Mouse (Mus musculus) limb, embryonic 11.5 days (tissue): ENCODE measurements around the gene Amer2. TPM values are rescaled to one million over a fixed set of nuclear protein-coding genes. Genes with fewer than 3 reads are reported as not detected.

Source experiments
- ATAC-seq: fragments of 200-750 bp; cut with Nextera tagmentation; 2 replicates; pipeline ENCODE4 v1.8.0; 2017; ENCODE audit warnings: low read depth; ENCODE audit not compliant: insufficient number of reproducible peaks, low FRiP score, low TSS enrichment
- DNase-seq: peaks from one replicate; pipeline ENCODE4 v3.0.0-alpha.2; 2015; ENCODE audit warnings: low spot score
- H3K27ac ChIP-seq: fragments of 300-500 bp; sonication (generic); replicated peaks from 2 replicates; pipeline ENCODE4 v1.5.1; 2014; ENCODE audit warnings: low read depth, mild to moderate bottlenecking, low read length
- H3K27me3 ChIP-seq: fragments of 300-500 bp; sonication (generic); 2 replicates; pipeline ENCODE4 v1.6.1; 2014; ENCODE audit warnings: mild to moderate bottlenecking, low read length, mixed read lengths; ENCODE audit not compliant: control insufficient read depth, insufficient read depth
- H3K36me3 ChIP-seq: fragments of 300-500 bp; sonication (generic); 2 replicates; pipeline ENCODE4 v1.6.1; 2014; ENCODE audit warnings: mild to moderate bottlenecking, low read length, moderate library complexity, mixed read lengths; ENCODE audit not compliant: control insufficient read depth, insufficient read depth
- H3K4me1 ChIP-seq: fragments of 300-500 bp; sonication (generic); 2 replicates; pipeline ENCODE4 v1.6.1; 2014; ENCODE audit warnings: low read length, mixed read lengths; ENCODE audit not compliant: control insufficient read depth, insufficient read depth
- H3K4me2 ChIP-seq: fragments of 300-500 bp; sonication (generic); 2 replicates; pipeline ENCODE4 v1.6.1; 2014; ENCODE audit warnings: low read depth, mild to moderate bottlenecking, moderate library complexity; ENCODE audit not compliant: severe bottlenecking
- H3K4me3 ChIP-seq: fragments of 300-500 bp; sonication (generic); 2 replicates; pipeline ENCODE4 v1.5.1; 2014; ENCODE audit warnings: low read depth, low read length
- H3K9ac ChIP-seq: fragments of 300-500 bp; sonication (generic); 2 replicates; pipeline ENCODE4 v1.6.1; 2014; ENCODE audit warnings: mild to moderate bottlenecking, low read length
- H3K9me3 ChIP-seq: fragments of 300-500 bp; sonication (generic); 2 replicates; pipeline ENCODE4 v1.6.1; 2016; ENCODE audit warnings: low read length; ENCODE audit not compliant: control insufficient read depth
- WGBS: fragments of 180-500 bp; shearing (Covaris S2); extraction: QIAGEN DNeasy Blood & Tissue Kit; methylation state at CpG from one replicate; pipeline ENCODE4 v1.1.7; 2014; 5-methylcytosine and 5-hydroxymethylcytosine counted together
- polyA plus RNA-seq: library from polyadenylated mRNA; unstranded; fragments of >200 nt; fragmentation: Nextera tagmentation; extraction: Ambion mirVana; gene quantifications from 2 replicates; pipeline ENCODE4 v1.2.1, GENCODE M21; 2014

Gene Amer2
- polyA plus RNA-seq, 1 experiment from 2014 or later = 3.3 TPM

GRCm38 (mm10) chr14:60422920-60423319 is 49.9 kb downstream of the Amer2 start:
- Histone ChIP-seq H3K9ac (no peak overlapping the region), H3K36me3 (no peaks in the 10 kb centered on the region), H3K4me1 (0 out of 2 replicates have a peak, but pooled peaks cover 1% of the 10 kb centered on the region), H3K4me2 (no peak overlapping the region), H3K9me3 (no peaks in the 10 kb centered on the region), H3K4me3 (no peak overlapping the region), H3K27me3 (no peaks in the 10 kb centered on the region), H3K27ac (no peak overlapping the region)
- ATAC-seq (no peak), DNase-seq (no peak)
- WGBS = 89% methylated on average over 2 of the region's 2 CpGs

- 28% methylated on average over 3 of the region's 3 CpGs for WGBS
- Histone ChIP-seq H3K9me3 (no peaks in the 10 kb centered on the region), H3K4me3 (no peak overlapping the region), H3K4me2 (no peak overlapping the region), H3K36me3 (no peaks in the 10 kb centered on the region), H3K9ac (no peak overlapping the region), H3K27ac (no peak overlapping the region), H3K4me1 (0 out of 2 replicates have a peak, but pooled peaks cover 3% of the 10 kb centered on the region), H3K27me3 (no peaks in the 10 kb centered on the region)
- ATAC-seq (no peak), DNase-seq (no peak)
Observed at GRCm38 (mm10) chr14:60424174-60424573, 51.1 kb downstream of the Amer2 start.

- Histone ChIP-seq H3K9me3 (no peaks in the 10 kb centered on the region), H3K36me3 (no peaks in the 10 kb centered on the region), H3K27me3 (no peaks in the 10 kb centered on the region), H3K4me1 (0 out of 2 replicates have a peak, but pooled peaks cover 3% of the 10 kb centered on the region), H3K4me2 (no peak overlapping the region), H3K9ac (no peak overlapping the region), H3K27ac (no peak overlapping the region), H3K4me3 (no peak overlapping the region)
- no peak for DNase-seq
- 92% methylated on average over 7 of the region's 7 CpGs for WGBS
- no peak for ATAC-seq
Observed at GRCm38 (mm10) chr14:60425553-60425952, 52.5 kb downstream of the Amer2 start.

GRCm38 (mm10) chr14:60427896-60428295 is 54.8 kb downstream of the Amer2 start:
- H3K27me3 ChIP-seq = no peaks in the 10 kb centered on the region
- H3K27ac ChIP-seq = no peak overlapping the region
- no peak overlapping the region for H3K9ac ChIP-seq
- 0 out of 2 replicates have a peak, but pooled peaks cover 3% of the 10 kb centered on the region for H3K4me1 ChIP-seq
- no peaks in the 10 kb centered on the region for H3K9me3 ChIP-seq
- H3K4me3 ChIP-seq = no peak overlapping the region
- no peak overlapping the region for H3K4me2 ChIP-seq
- no peak for DNase-seq
- H3K36me3 ChIP-seq = no peaks in the 10 kb centered on the region
- no peak for ATAC-seq
- 63% methylated on average over 3 of the region's 3 CpGs for whole genome bisulfite sequencing

- Histone ChIP-seq H3K9me3 (no peaks in the 10 kb centered on the region), H3K4me3 (no peak overlapping the region), H3K4me1 (0 out of 2 replicates have a peak, but pooled peaks cover 3% of the 10 kb centered on the region), H3K27ac (no peak overlapping the region), H3K27me3 (no peaks in the 10 kb centered on the region), H3K36me3 (no peaks in the 10 kb centered on the region), H3K4me2 (no peak overlapping the region), H3K9ac (no peak overlapping the region)
- DNase-seq (no peak), ATAC-seq (no peak)
- WGBS = 66% methylated on average over 6 of the region's 6 CpGs
Observed at GRCm38 (mm10) chr14:60429513-60429912, 56.5 kb downstream of the Amer2 start.

GRCm38 (mm10) chr14:60431515-60431914 is 58.5 kb downstream of the Amer2 start:
- Histone ChIP-seq H3K27ac (no peak overlapping the region), H3K4me3 (no peak overlapping the region), H3K9ac (no peak overlapping the region), H3K4me1 (0 out of 2 replicates have a peak, but pooled peaks cover 3% of the 10 kb centered on the region), H3K36me3 (no peaks in the 10 kb centered on the region), H3K27me3 (no peaks in the 10 kb centered on the region), H3K4me2 (no peak overlapping the region), H3K9me3 (no peaks in the 10 kb centered on the region)
- DNase-seq (no peak), ATAC-seq (no peak)
- 67% methylated on average over 5 of the region's 5 CpGs for WGBS

GRCm38 (mm10) chr14:60432136-60432535 is 59.1 kb downstream of the Amer2 start:
- WGBS = 86% methylated on average over 2 of the region's 2 CpGs
- Histone ChIP-seq H3K27ac (no peak overlapping the region), H3K36me3 (no peaks in the 10 kb centered on the region), H3K4me1 (0 out of 2 replicates have a peak, but pooled peaks cover 3% of the 10 kb centered on the region), H3K9ac (no peak overlapping the region), H3K9me3 (no peaks in the 10 kb centered on the region), H3K27me3 (no peaks in the 10 kb centered on the region), H3K4me2 (no peak overlapping the region), H3K4me3 (no peak overlapping the region)
- no peak for DNase-seq
- no peak for ATAC-seq

- no peaks in the 10 kb centered on the region for H3K36me3 ChIP-seq
- no peaks in the 10 kb centered on the region for H3K4me1 ChIP-seq
- no peak overlapping the region for H3K27ac ChIP-seq
- no peak for DNase-seq
- no peak overlapping the region for H3K4me2 ChIP-seq
- no peak overlapping the region for H3K4me3 ChIP-seq
- no peak for ATAC-seq
- no peaks in the 10 kb centered on the region for H3K27me3 ChIP-seq
- 68% methylated on average over 4 of the region's 4 CpGs for WGBS
- no peaks in the 10 kb centered on the region for H3K9me3 ChIP-seq
- H3K9ac ChIP-seq = no peak overlapping the region
Observed at GRCm38 (mm10) chr14:60435515-60435914, 62.5 kb downstream of the Amer2 start.

GRCm38 (mm10) chr14:60436364-60436763 is 63.3 kb downstream of the Amer2 start:
- Histone ChIP-seq H3K9me3 (no peaks in the 10 kb centered on the region), H3K4me3 (no peak overlapping the region), H3K27ac (no peak overlapping the region), H3K9ac (no peak overlapping the region), H3K27me3 (no peaks in the 10 kb centered on the region), H3K4me1 (no peaks in the 10 kb centered on the region), H3K4me2 (no peak overlapping the region), H3K36me3 (no peaks in the 10 kb centered on the region)
- no peak for DNase-seq
- ATAC-seq = no peak
